Comparison of ENCODE assay signal across 14 mouse cellular contexts in genomic region chr5:130047013-130047412, GRCm38 (mm10). TPM values are rescaled to one million over a fixed set of nuclear protein-coding genes. Genes with fewer than 3 reads are reported as not detected.
DNase-seq lines count a peak whose midpoint lies in the region; ATAC-seq and TF ChIP-seq lines count a peak whose summit lies in the region.
"Had no signal": no experiment of that assay in that cellular context is flagged by ENCODE, and none has a peak within 500 bp of the region (broad histone marks: within the 10 kb centered on the region; RNA-seq: fewer than 3 reads in every experiment).

No protein-coding gene starts in this region.

- no peak overlapping the region for H3K9ac ChIP-seq in liver, adult 2 months (ENCODE audit: low read depth, low read length)
- H3K9ac ChIP-seq in liver, embryonic 11.5 days (ENCODE audit: low read depth, low read length): no peak overlapping the region
- H3K9ac ChIP-seq: midbrain, embryonic 15.5 days had no signal

- ATAC-seq in liver, embryonic 11.5 days (replicated peaks; ENCODE audit: low FRiP score): no peak
- ATAC-seq: midbrain, embryonic 15.5 days had no signal

- peaks cover 7% of the 10 kb centered on the region; the same call in 1 of the 2 replicates for H3K79me2 ChIP-seq in liver, adult 2 months (ENCODE audit: control insufficient read depth, insufficient read depth, low read length)

- no peak for TF ChIP-seq POLR2A in liver, adult 2 months (IDR thresholded peaks at IDR 0.05; ENCODE audit: extremely low read depth, insufficient read depth, low read length)
- TF ChIP-seq POLR2A in bone marrow macrophage, adult 2 months (IDR thresholded peaks at IDR 0.05; ENCODE audit: borderline replicate concordance, low read depth, low read length): no peak

- TF ChIP-seq CTCF in liver, adult 2 months (IDR thresholded peaks at IDR 0.05; ENCODE audit: low read depth, low read length): peak; percentile 59
- TF ChIP-seq CTCF in bone marrow macrophage, adult 2 months (IDR thresholded peaks at IDR 0.05; ENCODE audit: low read depth, low read length): peak; percentile 52

- H3K9me3 ChIP-seq in liver, embryonic 11.5 days (ENCODE audit: control insufficient read depth, low read length): no peaks in the 10 kb centered on the region
- H3K9me3 ChIP-seq: midbrain, embryonic 15.5 days had no signal

- no peak overlapping the region for H3K27ac ChIP-seq in liver, adult 2 months (replicated peaks; ENCODE audit: insufficient read depth, low read depth, low read length)
- no peak overlapping the region for H3K27ac ChIP-seq in liver, embryonic 11.5 days (ENCODE audit: low read depth, low read length)
- no peak overlapping the region for H3K27ac ChIP-seq in bone marrow macrophage, adult 2 months (ENCODE audit: insufficient read depth, low read depth, low read length)
- H3K27ac ChIP-seq: midbrain, embryonic 15.5 days had no signal

- peaks cover 23% of the 10 kb centered on the region for H3K4me1 ChIP-seq in liver, adult 2 months (ENCODE audit: control insufficient read depth, insufficient read depth, low read length)
- 0 out of 2 replicates have a peak, but pooled peaks cover 3% of the 10 kb centered on the region for H3K4me1 ChIP-seq in liver, embryonic 11.5 days (replicated peaks; ENCODE audit: control insufficient read depth, insufficient read depth, low read length)
- peaks cover 3% of the 10 kb centered on the region; the same call in 1 of the 2 replicates for H3K4me1 ChIP-seq in bone marrow macrophage, adult 2 months (ENCODE audit: control insufficient read depth, insufficient read depth, low read length)
- H3K4me1 ChIP-seq: midbrain, embryonic 15.5 days had no signal

- no peak overlapping the region for H3K4me2 ChIP-seq in liver, embryonic 11.5 days
- H3K4me2 ChIP-seq: midbrain, embryonic 15.5 days had no signal

- H3K27me3 ChIP-seq in liver, adult 2 months (ENCODE audit: control insufficient read depth, insufficient read depth, low read length): no peaks in the 10 kb centered on the region
- no peaks in the 10 kb centered on the region for H3K27me3 ChIP-seq in liver, embryonic 11.5 days (replicated peaks; ENCODE audit: control insufficient read depth, insufficient read depth, low read length)
- H3K27me3 ChIP-seq: midbrain, embryonic 15.5 days had no signal

- no peak for DNase-seq in liver, adult 2 months (ENCODE audit: extremely low read depth, low read depth, low spot score)
- DNase-seq in liver, embryonic 11.5 days (ENCODE audit: low spot score): no peak
- peak; percentile 37 for DNase-seq in 3T3-L1 (ENCODE audit: low read depth, low spot score)
- DNase-seq in B cell, adult 2 months: peak; percentile 20 to 29
- no peak for DNase-seq in MN1 (ENCODE audit: low spot score)
- no peak for DNase-seq in spleen, adult 12 weeks (ENCODE audit: low spot score)
- no peak for DNase-seq in right cerebral cortex, adult 18-20 months
- DNase-seq: adrenal gland, postnatal 25 days; cerebellum, adult 9-10 months; kidney, postnatal 36 days; right cerebral cortex, postnatal 4 days; thymus, postnatal 14 days had no signal

- no peak overlapping the region for H3K4me3 ChIP-seq in liver, adult 2 months (ENCODE audit: insufficient read depth, low read depth, low read length)
- H3K4me3 ChIP-seq in liver, embryonic 11.5 days (ENCODE audit: low read depth, low read length): no peak overlapping the region
- H3K4me3 ChIP-seq in bone marrow macrophage, adult 2 months (ENCODE audit: insufficient read depth, low read length): no peak overlapping the region
- H3K4me3 ChIP-seq: midbrain, embryonic 15.5 days had no signal

- 89% methylated on average over 6 of the region's 6 CpGs for WGBS in liver, adult 2 months
- 80% methylated on average over 6 of the region's 6 CpGs for WGBS in liver, embryonic 11.5 days

- H3K36me3 ChIP-seq in liver, adult 2 months (ENCODE audit: control insufficient read depth, insufficient read depth, low read length): peaks cover 31% of the 10 kb centered on the region
- H3K36me3 ChIP-seq in liver, embryonic 11.5 days (ENCODE audit: control insufficient read depth, insufficient read depth, low read length): peaks cover 36% of the 10 kb centered on the region

RNA-seq across cellular contexts. Expression of gene Crcp, which starts 17.9 kb away (rescaled TPM):
- total RNA-seq in liver, adult 2 months (2014; rRNA removed): 27.8 and 33.6 TPM in 2 replicates
- polyA plus RNA-seq in liver, adult 2 months (2012; rRNA removed): 11.8 and 14.7 TPM in 2 replicates
- 30.8 and 34.8 TPM in 2 replicates for polyA plus RNA-seq in liver, embryonic 11.5 days (2014; fragmentation: Nextera tagmentation; extraction: Ambion mirVana)
- 30.1 and 31.5 TPM in 2 replicates for polyA plus RNA-seq in bone marrow macrophage, adult 2 months (2012; ENCODE audit: insufficient read depth, insufficient read length, missing spikeins)

RNA-seq across cellular contexts. Expression of gene Asl, which starts 18.0 kb away (rescaled TPM):
- 683 and 898 TPM in 2 replicates for total RNA-seq in liver, adult 2 months (2014; rRNA removed)
- polyA plus RNA-seq in liver, adult 2 months (2012; rRNA removed): 622 and 696 TPM in 2 replicates
- polyA plus RNA-seq in liver, embryonic 11.5 days (2014; fragmentation: Nextera tagmentation; extraction: Ambion mirVana): 51.8 and 61.0 TPM in 2 replicates
- 72.7 and 80.7 TPM in 2 replicates for polyA plus RNA-seq in bone marrow macrophage, adult 2 months (2012; ENCODE audit: insufficient read depth, insufficient read length, missing spikeins)

RNA-seq across cellular contexts. Expression of gene Tpst1, which starts 26.1 kb away (rescaled TPM):
- total RNA-seq in liver, adult 2 months (2014; rRNA removed): 15.6 and 20.1 TPM in 2 replicates
- polyA plus RNA-seq in liver, adult 2 months (2012; rRNA removed): 9.3 and 10.8 TPM in 2 replicates
- polyA plus RNA-seq in liver, embryonic 11.5 days (2014; fragmentation: Nextera tagmentation; extraction: Ambion mirVana): 54.0 and 58.2 TPM in 2 replicates
- polyA plus RNA-seq in bone marrow macrophage, adult 2 months (2012; ENCODE audit: insufficient read depth, insufficient read length, missing spikeins): 14.7 and 15.5 TPM in 2 replicates

RNA-seq across cellular contexts. Expression of gene Gusb, which starts 44.2 kb away (rescaled TPM):
- 13.6 and 21.1 TPM in 2 replicates for total RNA-seq in liver, adult 2 months (2014; rRNA removed)
- polyA plus RNA-seq in liver, adult 2 months (2012; rRNA removed): 17.6 and 18.6 TPM in 2 replicates
- 82.5 and 89.9 TPM in 2 replicates for polyA plus RNA-seq in liver, embryonic 11.5 days (2014; fragmentation: Nextera tagmentation; extraction: Ambion mirVana)
- polyA plus RNA-seq in bone marrow macrophage, adult 2 months (2012; ENCODE audit: insufficient read depth, insufficient read length, missing spikeins): 340 and 349 TPM in 2 replicates

Comparison
In these comparisons a context has a peak if more than half of its experiments do, and no peak if none do; other contexts are left out.
1. DNase-seq: peak in 3T3-L1 (single experiment) and B cell, adult 2 months (2 of 2); none in liver, adult 2 months (single experiment), liver, embryonic 11.5 days (single experiment), MN1 (single experiment), spleen, adult 12 weeks (single experiment) and right cerebral cortex, adult 18-20 months (single experiment).